Mouse (Mus musculus): Measurements from ENCODE around the gene Rab3a. TPM values are rescaled to one million over a fixed set of nuclear protein-coding genes. Genes with fewer than 3 reads are reported as not detected.

Gene Rab3a
- polyA plus RNA-seq, 1 experiment: 26.3 TPM

- Histone ChIP-seq H3K36me3 (ENCODE audit: control insufficient read depth, insufficient read depth, low read length) (no peaks in the 10 kb centered on the region), H3K27ac (ENCODE audit: insufficient read depth, low read depth, low read length) (no peak overlapping the region), H3K27me3 (ENCODE audit: control insufficient read depth, insufficient read depth, low read length) (peaks cover 33% of the 10 kb centered on the region), H3K4me1 (ENCODE audit: control insufficient read depth, insufficient read depth, insufficient read length, low read length) (peaks cover 11% of the 10 kb centered on the region), H3K4me3 (ENCODE audit: low read depth, low read length) (no peak overlapping the region)
- 45% methylated on average over 9 of the region's 9 CpGs for WGBS
- TF ChIP-seq POLR2A (IDR thresholded peaks at IDR 0.05; ENCODE audit: low read depth, low read length): no peak
- no peak for TF ChIP-seq CTCF (IDR thresholded peaks at IDR 0.05; ENCODE audit: extremely low read depth, insufficient read length, insufficient replicate concordance, low read depth, low read length)
Observed at GRCm38 (mm10) chr8:70746676-70747075, 7.8 kb upstream of the Rab3a start.

GRCm38 (mm10) chr8:70747211-70747890 is 7.1 kb upstream of the Rab3a start:
- Histone ChIP-seq H3K27me3 (ENCODE audit: control insufficient read depth, insufficient read depth, low read length) (peaks cover 26% of the 10 kb centered on the region), H3K27ac (ENCODE audit: insufficient read depth, low read depth, low read length) (no peak overlapping the region), H3K36me3 (ENCODE audit: control insufficient read depth, insufficient read depth, low read length) (no peaks in the 10 kb centered on the region), H3K4me1 (ENCODE audit: control insufficient read depth, insufficient read depth, insufficient read length, low read length) (peaks cover 11% of the 10 kb centered on the region), H3K4me3 (ENCODE audit: low read depth, low read length) (no peak overlapping the region)
- no peak for TF ChIP-seq CTCF (IDR thresholded peaks at IDR 0.05; ENCODE audit: extremely low read depth, insufficient read length, insufficient replicate concordance, low read depth, low read length)
- no peak for TF ChIP-seq POLR2A (IDR thresholded peaks at IDR 0.05; ENCODE audit: low read depth, low read length)
- WGBS: 85% methylated on average over 18 of the region's 18 CpGs

GRCm38 (mm10) chr8:70748246-70749096 is 6.0 kb upstream of the Rab3a start:
- Histone ChIP-seq H3K27ac (ENCODE audit: insufficient read depth, low read depth, low read length) (no peak overlapping the region), H3K36me3 (ENCODE audit: control insufficient read depth, insufficient read depth, low read length) (no peaks in the 10 kb centered on the region), H3K27me3 (ENCODE audit: control insufficient read depth, insufficient read depth, low read length) (peaks cover 20% of the 10 kb centered on the region), H3K4me1 (ENCODE audit: control insufficient read depth, insufficient read depth, insufficient read length, low read length) (peaks cover 12% of the 10 kb centered on the region), H3K4me3 (ENCODE audit: low read depth, low read length) (no peak overlapping the region)
- no peak for TF ChIP-seq CTCF (IDR thresholded peaks at IDR 0.05; ENCODE audit: extremely low read depth, insufficient read length, insufficient replicate concordance, low read depth, low read length)
- no peak for TF ChIP-seq POLR2A (IDR thresholded peaks at IDR 0.05; ENCODE audit: low read depth, low read length)
- 84% methylated on average over 23 of the region's 23 CpGs for WGBS

GRCm38 (mm10) chr8:70749097-70749674 is 5.3 kb upstream of the Rab3a start:
- Histone ChIP-seq H3K4me1 (ENCODE audit: control insufficient read depth, insufficient read depth, insufficient read length, low read length) (peaks cover 5% of the 10 kb centered on the region), H3K4me3 (ENCODE audit: low read depth, low read length) (no peak overlapping the region), H3K27ac (ENCODE audit: insufficient read depth, low read depth, low read length) (no peak overlapping the region), H3K27me3 (ENCODE audit: control insufficient read depth, insufficient read depth, low read length) (peaks cover 17% of the 10 kb centered on the region), H3K36me3 (ENCODE audit: control insufficient read depth, insufficient read depth, low read length) (no peaks in the 10 kb centered on the region)
- no peak for TF ChIP-seq POLR2A (IDR thresholded peaks at IDR 0.05; ENCODE audit: low read depth, low read length)
- TF ChIP-seq CTCF (IDR thresholded peaks at IDR 0.05; ENCODE audit: extremely low read depth, insufficient read length, insufficient replicate concordance, low read depth, low read length): no peak
- 80% methylated on average over 19 of the region's 19 CpGs for WGBS

- Histone ChIP-seq H3K4me1 (ENCODE audit: control insufficient read depth, insufficient read depth, insufficient read length, low read length) (peaks cover 7% of the 10 kb centered on the region), H3K4me3 (ENCODE audit: low read depth, low read length) (no peak overlapping the region), H3K36me3 (ENCODE audit: control insufficient read depth, insufficient read depth, low read length) (no peaks in the 10 kb centered on the region), H3K27me3 (ENCODE audit: control insufficient read depth, insufficient read depth, low read length) (peaks cover 15% of the 10 kb centered on the region), H3K27ac (ENCODE audit: insufficient read depth, low read depth, low read length) (no peak overlapping the region)
- WGBS: 85% methylated on average over 13 of the region's 13 CpGs
- TF ChIP-seq POLR2A (IDR thresholded peaks at IDR 0.05; ENCODE audit: low read depth, low read length) (no peak), CTCF (IDR thresholded peaks at IDR 0.05; ENCODE audit: extremely low read depth, insufficient read length, insufficient replicate concordance, low read depth, low read length) (no peak)
Observed at GRCm38 (mm10) chr8:70750128-70750680, 4.3 kb upstream of the Rab3a start.

- H3K27me3 ChIP-seq (ENCODE audit: control insufficient read depth, insufficient read depth, low read length): no peaks in the 10 kb centered on the region
- peaks cover 8% of the 10 kb centered on the region; the same call in 1 of the 2 replicates for H3K36me3 ChIP-seq (ENCODE audit: control insufficient read depth, insufficient read depth, low read length)
- 16% methylated on average over 11 of the region's 11 CpGs for WGBS
- H3K27ac ChIP-seq (ENCODE audit: insufficient read depth, low read depth, low read length): peak overlapping the region; percentile 81
- H3K4me3 ChIP-seq (ENCODE audit: low read depth, low read length): no peak overlapping the region
- H3K4me1 ChIP-seq (ENCODE audit: control insufficient read depth, insufficient read depth, insufficient read length, low read length): peaks cover 12% of the 10 kb centered on the region
- TF ChIP-seq CTCF (IDR thresholded peaks at IDR 0.05; ENCODE audit: extremely low read depth, insufficient read length, insufficient replicate concordance, low read depth, low read length): peak; percentile 35; the same call in 1 of the 2 replicates
- TF ChIP-seq POLR2A (IDR thresholded peaks at IDR 0.05; ENCODE audit: low read depth, low read length): no peak
Observed at GRCm38 (mm10) chr8:70752000-70752764, 2.3 kb upstream of the Rab3a start.
